Mouse (Mus musculus): ENCODE data around the gene Pmvk. TPM values are rescaled to one million over a fixed set of nuclear protein-coding genes. Genes with fewer than 3 reads are reported as not detected.

Gene Pmvk
- polyA plus RNA-seq, 1 experiment from 2014 or later, result 79.2 TPM

- no peak overlapping the region; the same call in 1 of the 2 replicates for H3K27ac ChIP-seq (replicated peaks)
Measured at GRCm38 (mm10) chr3:89492701-89493151, 38.4 kb downstream of the Pmvk start.

GRCm38 (mm10) chr3:89494630-89495029 lies 40.3 kb downstream of the Pmvk start:
- Histone ChIP-seq H3K27me3 (ENCODE audit: low read depth, poor library complexity, severe bottlenecking) (no peaks in the 10 kb centered on the region), H3K27ac (replicated peaks) (no peak overlapping the region), H3K9me3 (replicated peaks) (no peaks in the 10 kb centered on the region), H3K36me3 (no peaks in the 10 kb centered on the region), H3K4me3 (no peak overlapping the region), H3K4me1 (peaks cover 11% of the 10 kb centered on the region)
- no peak for DNase-seq (ENCODE audit: low spot score)
- WGBS, result 89% methylated on average over 5 of the region's 5 CpGs

More at GRCm38 (mm10) chr3:89492701-89493151, 38.4 kb downstream of the Pmvk start:
- DNase-seq (ENCODE audit: low spot score), result no peak
- WGBS, result 58% methylated on average over 8 of the region's 8 CpGs
- H3K27me3 ChIP-seq (ENCODE audit: low read depth, poor library complexity, severe bottlenecking), result no peaks in the 10 kb centered on the region
- no peaks in the 10 kb centered on the region for H3K36me3 ChIP-seq
- peaks cover 11% of the 10 kb centered on the region for H3K4me1 ChIP-seq
- no peak overlapping the region for H3K4me3 ChIP-seq
- no peaks in the 10 kb centered on the region for H3K9me3 ChIP-seq (replicated peaks)

- H3K4me3 ChIP-seq, result no peak overlapping the region
- peaks cover 11% of the 10 kb centered on the region for H3K4me1 ChIP-seq
- no peaks in the 10 kb centered on the region for H3K36me3 ChIP-seq
- WGBS, result 68% methylated on average over 3 of the region's 3 CpGs
- H3K9me3 ChIP-seq (replicated peaks), result no peaks in the 10 kb centered on the region
- H3K27ac ChIP-seq (replicated peaks), result no peak overlapping the region
- no peaks in the 10 kb centered on the region for H3K27me3 ChIP-seq (ENCODE audit: low read depth, poor library complexity, severe bottlenecking)
- no peak for DNase-seq (ENCODE audit: low spot score)
Measured at GRCm38 (mm10) chr3:89496366-89496765, 42.0 kb downstream of the Pmvk start.

GRCm38 (mm10) chr3:89499696-89500095 lies 45.4 kb downstream of the Pmvk start:
- no peak overlapping the region for H3K4me3 ChIP-seq
- no peak overlapping the region for H3K27ac ChIP-seq (replicated peaks)
- H3K4me1 ChIP-seq, result no peaks in the 10 kb centered on the region
- H3K9me3 ChIP-seq (replicated peaks), result no peaks in the 10 kb centered on the region
- 59% methylated on average over 7 of the region's 7 CpGs for WGBS
- no peaks in the 10 kb centered on the region for H3K36me3 ChIP-seq
- DNase-seq (ENCODE audit: low spot score), result no peak
- H3K27me3 ChIP-seq (ENCODE audit: low read depth, poor library complexity, severe bottlenecking), result no peaks in the 10 kb centered on the region

- no peaks in the 10 kb centered on the region for H3K9me3 ChIP-seq (replicated peaks)
- no peak overlapping the region for H3K4me3 ChIP-seq
- no peaks in the 10 kb centered on the region for H3K4me1 ChIP-seq
- H3K27ac ChIP-seq (replicated peaks), result no peak overlapping the region
- DNase-seq (ENCODE audit: low spot score), result no peak
- H3K27me3 ChIP-seq (ENCODE audit: low read depth, poor library complexity, severe bottlenecking), result peaks cover 6% of the 10 kb centered on the region
- H3K36me3 ChIP-seq, result no peaks in the 10 kb centered on the region
Measured at GRCm38 (mm10) chr3:89501486-89501885, 47.1 kb downstream of the Pmvk start.

- 88% methylated on average over 7 of the region's 7 CpGs for WGBS
- H3K27me3 ChIP-seq (ENCODE audit: low read depth, poor library complexity, severe bottlenecking), result peaks cover 14% of the 10 kb centered on the region
- no peaks in the 10 kb centered on the region for H3K9me3 ChIP-seq (replicated peaks)
- no peaks in the 10 kb centered on the region for H3K4me1 ChIP-seq
- DNase-seq (ENCODE audit: low spot score), result no peak
- H3K4me3 ChIP-seq, result no peak overlapping the region
- no peak overlapping the region for H3K27ac ChIP-seq (replicated peaks)
- no peaks in the 10 kb centered on the region for H3K36me3 ChIP-seq
Measured at GRCm38 (mm10) chr3:89502551-89502950, 48.2 kb downstream of the Pmvk start.

- H3K4me3 ChIP-seq, result no peak overlapping the region
- no peak overlapping the region for H3K27ac ChIP-seq (replicated peaks)
- H3K4me1 ChIP-seq, result peaks cover 36% of the 10 kb centered on the region
- no peak for DNase-seq (ENCODE audit: low spot score)
- 30% methylated on average over 9 of the region's 9 CpGs for WGBS
- peaks cover 51% of the 10 kb centered on the region for H3K27me3 ChIP-seq (ENCODE audit: low read depth, poor library complexity, severe bottlenecking)
- no peaks in the 10 kb centered on the region for H3K36me3 ChIP-seq
- H3K9me3 ChIP-seq (replicated peaks), result no peaks in the 10 kb centered on the region
Measured at GRCm38 (mm10) chr3:89508041-89508440, 53.7 kb downstream of the Pmvk start.

GRCm38 (mm10) chr3:89510979-89511378 lies 56.6 kb downstream of the Pmvk start:
- Histone ChIP-seq H3K27ac (replicated peaks) (peak overlapping the region; percentile 34; the same call in 1 of the 2 replicates), H3K4me3 (peak overlapping the region; percentile 40), H3K36me3 (no peaks in the 10 kb centered on the region), H3K9me3 (replicated peaks) (no peaks in the 10 kb centered on the region; the same call in 1 of the 2 replicates), H3K27me3 (ENCODE audit: low read depth, poor library complexity, severe bottlenecking) (peaks cover 49% of the 10 kb centered on the region), H3K4me1 (peaks cover 36% of the 10 kb centered on the region)
- DNase-seq (ENCODE audit: low spot score), result peak; percentile 70
- WGBS, result 24% methylated on average over 4 of the region's 4 CpGs

GRCm38 (mm10) chr3:89511400-89511799 lies 57.1 kb downstream of the Pmvk start:
- H3K9me3 ChIP-seq (replicated peaks), result peaks cover 4% of the 10 kb centered on the region; the same call in 1 of the 2 replicates
- peaks cover 45% of the 10 kb centered on the region for H3K27me3 ChIP-seq (ENCODE audit: low read depth, poor library complexity, severe bottlenecking)
- WGBS, result 13% methylated on average over 15 of the region's 15 CpGs
- H3K36me3 ChIP-seq, result no peaks in the 10 kb centered on the region
- H3K27ac ChIP-seq (replicated peaks), result peak overlapping the region; percentile 34
- H3K4me1 ChIP-seq, result peaks cover 36% of the 10 kb centered on the region
- H3K4me3 ChIP-seq, result peak overlapping the region; percentile 40
- DNase-seq (ENCODE audit: low spot score), result peak; percentile 50

- Histone ChIP-seq H3K36me3 (no peaks in the 10 kb centered on the region), H3K27ac (replicated peaks) (no peak overlapping the region), H3K9me3 (replicated peaks) (peaks cover 12% of the 10 kb centered on the region), H3K27me3 (ENCODE audit: low read depth, poor library complexity, severe bottlenecking) (peaks cover 37% of the 10 kb centered on the region), H3K4me3 (no peak overlapping the region), H3K4me1 (peaks cover 36% of the 10 kb centered on the region)
- DNase-seq (ENCODE audit: low spot score), result peak; percentile 38
- WGBS, result 94% methylated on average over 2 of the region's 2 CpGs
Measured at GRCm38 (mm10) chr3:89512225-89512624, 57.9 kb downstream of the Pmvk start.

GRCm38 (mm10) chr3:89515444-89515843 lies 61.1 kb downstream of the Pmvk start:
- 80% methylated on average over 11 of the region's 11 CpGs for WGBS

GRCm38 (mm10) chr3:89516321-89516720 lies 62.0 kb downstream of the Pmvk start:
- Histone ChIP-seq H3K4me3 (no peak overlapping the region), H3K4me1 (peaks cover 26% of the 10 kb centered on the region), H3K9me3 (replicated peaks) (peaks cover 15% of the 10 kb centered on the region), H3K36me3 (no peaks in the 10 kb centered on the region), H3K27ac (replicated peaks) (no peak overlapping the region), H3K27me3 (ENCODE audit: low read depth, poor library complexity, severe bottlenecking) (peaks cover 33% of the 10 kb centered on the region)
- WGBS, result 90% methylated on average over 5 of the region's 5 CpGs
- no peak for DNase-seq (ENCODE audit: low spot score)

More at GRCm38 (mm10) chr3:89515444-89515843, 61.1 kb downstream of the Pmvk start:
- Histone ChIP-seq H3K27ac (replicated peaks) (no peak overlapping the region), H3K27me3 (ENCODE audit: low read depth, poor library complexity, severe bottlenecking) (peaks cover 33% of the 10 kb centered on the region), H3K4me1 (peaks cover 26% of the 10 kb centered on the region), H3K4me3 (no peak overlapping the region), H3K36me3 (no peaks in the 10 kb centered on the region), H3K9me3 (replicated peaks) (peaks cover 15% of the 10 kb centered on the region)
- no peak for DNase-seq (ENCODE audit: low spot score)

Data from midbrain, embryonic 10.5 days (tissue).